Mouse (Mus musculus) gastrocnemius, postnatal 4 days (tissue): Measurements from ENCODE around the gene Olfr1356. TPM values are rescaled to one million over a fixed set of nuclear protein-coding genes. Genes with fewer than 3 reads are reported as not detected.
"Not testable (repeated sequence)": the region's sequence is repeated elsewhere in the genome, so short reads cannot be mapped to it uniquely, and the experiment has no call there.

ENCODE experiments used
- DNase-seq, 2 experiments: peaks; one replicate each; pipeline ENCODE4 v3.0.0; 2021 to 2022; ENCODE audit warnings: low spot score in 2 of 2, mixed read lengths in 2 of 2
- long read RNA-seq, 2 experiments: library from polyadenylated mRNA; stranded (forward); transcript quantifications; one replicate each; pipeline ENCODE4 v2.0.0; 2021
- total RNA-seq, 2 experiments: library from RNA; stranded (reverse); gene quantifications; 2 replicates each; pipeline ENCODE4 v1.2.3; 2021

Gene Olfr1356
- not detected for total RNA-seq
- long read RNA-seq, experiment 1: 0 reads
- long read RNA-seq, experiment 2: 0 reads

GRCm38 (mm10) chr10:78852066-78852465 is at the start of gene Olfr1356:
Gene Olfr1356, minus strand, starts transcription at chr10:78852166.
- no peak for DNase-seq

GRCm38 (mm10) chr10:78875240-78875639 is 23.3 kb upstream of the Olfr1356 start, which contains the start of gene Olfr1355:
Gene Olfr1355, plus strand, starts transcription at chr10:78875540.
- no peak for DNase-seq

- not testable (repeated sequence) for DNase-seq
These were observed 11.5 kb downstream of the Olfr1356 start for GRCm38 (mm10) chr10:78840456-78840855.

- DNase-seq: no peak
These were observed 39.5 kb downstream of the Olfr1356 start for GRCm38 (mm10) chr10:78812358-78813060.

GRCm38 (mm10) chr10:78801449-78801848 is 50.5 kb downstream of the Olfr1356 start:
- DNase-seq: no peak

Other genes with a start within 250 kb of the Olfr1356 start
- not detected for gene Olfr1357, start 234.1 kb downstream of the Olfr1356 start, total RNA-seq
- not detected for gene Casp14, start 133.9 kb downstream of the Olfr1356 start, total RNA-seq
- not detected for gene Ccdc105, start 99.1 kb downstream of the Olfr1356 start, total RNA-seq
- gene Slc1a6, start 71.7 kb downstream of the Olfr1356 start, total RNA-seq: under 1 TPM; 0.21 to 0.69 TPM
- gene Olfr1355, start 23.4 kb upstream of the Olfr1356 start, total RNA-seq: not detected
- not detected for gene Olfr1354, start 61.0 kb upstream of the Olfr1356 start, total RNA-seq
- gene Olfr8, start 98.5 kb upstream of the Olfr1356 start, total RNA-seq: not detected
- gene Olfr1353, start 111.1 kb upstream of the Olfr1356 start, total RNA-seq: not detected
- gene Olfr1352, start 128.9 kb upstream of the Olfr1356 start, total RNA-seq: not detected
- not detected for gene Olfr1351, start 160.3 kb upstream of the Olfr1356 start, total RNA-seq
- gene Olfr57, start 176.6 kb upstream of the Olfr1356 start, total RNA-seq: not detected
- 10 to 100 TPM; 17.4 to 19.3 TPM for gene 2610008E11Rik, start 245.4 kb upstream of the Olfr1356 start, total RNA-seq